Mouse (Mus musculus) CH12.LX (cell line): Measurements from ENCODE around the gene Dhx58. TPM values are rescaled to one million over a fixed set of nuclear protein-coding genes. Genes with fewer than 3 reads are reported as not detected.
A peak's percentile ranks its signal among the peaks of the same experiment; 100 is the strongest.

Experiments used
- DNase-seq: peaks from one replicate; pipeline ENCODE4 v3.0.0-alpha.2; 2013; ENCODE audit errors: extremely low read depth
- H3K27ac ChIP-seq: 2 replicates; pipeline ENCODE4 v1.5.1; 2012; ENCODE audit warnings: low read depth, mild to moderate bottlenecking, control low read depth, moderate library complexity; ENCODE audit not compliant: insufficient read depth
- H3K27me3 ChIP-seq: replicated peaks from 2 replicates; pipeline ENCODE3; 2012; ENCODE audit warnings: inconsistent platforms
- H3K36me3 ChIP-seq, 2 experiments: replicated peaks in 1 of 2; 2 replicates each; pipeline versions ENCODE3 to v1.6.1; 2012; ENCODE audit warnings: inconsistent platforms in 1 of 2, low read length in 1 of 2, mild to moderate bottlenecking in 1 of 2, mixed read lengths in 1 of 2, moderate library complexity in 1 of 2; ENCODE audit not compliant: control insufficient read depth in 1 of 2, insufficient read depth in 1 of 2
- H3K4me1 ChIP-seq, 2 experiments: 2 replicates each; pipeline ENCODE4 v1.6.1; 2012; ENCODE audit warnings: inconsistent platforms in 1 of 2, moderate library complexity in 1 of 2; ENCODE audit not compliant: insufficient read depth in 2 of 2, control insufficient read depth in 1 of 2
- H3K4me2 ChIP-seq: 2 replicates; pipeline ENCODE4 v1.6.1; 2012; ENCODE audit warnings: low read depth, mild to moderate bottlenecking, control low read depth; ENCODE audit not compliant: poor library complexity, insufficient read depth, severe bottlenecking
- H3K4me3 ChIP-seq, 3 experiments: fragments of 150-350 bp in 1 of 3; sonication (generic) in 1 of 3; replicated peaks in 1 of 3; 2 replicates each; pipeline versions ENCODE3 to v1.5.1; 2011 to 2012; ENCODE audit warnings: low read depth in 2 of 3, low read length in 2 of 3, mild to moderate bottlenecking in 2 of 3, moderate library complexity in 2 of 3, control low read depth in 1 of 3, improper control_type of control experiment in 1 of 3, inconsistent platforms in 1 of 3, mixed read lengths in 1 of 3; ENCODE audit not compliant: poor library complexity in 1 of 3
- H3K79me2 ChIP-seq: replicated peaks from 2 replicates; pipeline ENCODE4 v1.6.1; 2012; ENCODE audit warnings: mild to moderate bottlenecking, moderate library complexity; ENCODE audit not compliant: control insufficient read depth, poor library complexity, insufficient read depth, severe bottlenecking; ENCODE audit errors: extremely low read depth
- H3K9ac ChIP-seq: 2 replicates; pipeline ENCODE4 v1.6.1; 2012; ENCODE audit warnings: low read depth, mild to moderate bottlenecking, control low read depth, moderate library complexity; ENCODE audit not compliant: insufficient read depth
- H3K9me3 ChIP-seq: replicated peaks from 2 replicates; pipeline ENCODE3; 2012; ENCODE audit warnings: low read length, inconsistent platforms, mixed read lengths
- BHLHE40 ChIP-seq: IDR thresholded peaks from 2 replicates; pipeline ENCODE4 v1.6.1; 2011; ENCODE audit warnings: mild to moderate bottlenecking, low read depth, low read length, improper control_type of control experiment
- CHD1 ChIP-seq: IDR thresholded peaks from 2 replicates; pipeline ENCODE4 v1.6.1; 2012; ENCODE audit warnings: low read depth, low read length, improper control_type of control experiment, inconsistent platforms
- CHD2 ChIP-seq: IDR thresholded peaks from 2 replicates; pipeline ENCODE4 v1.6.1; 2011; ENCODE audit warnings: low read length, improper control_type of control experiment
- CTCF ChIP-seq, 2 experiments: IDR thresholded peaks in 1 of 2; conservative IDR thresholded peaks in 1 of 2; 2 replicates each; pipeline ENCODE4 v1.5.1; 2011 to 2012; ENCODE audit warnings: low read depth in 2 of 2, low read length in 2 of 2, improper control_type of control experiment in 1 of 2, inconsistent platforms in 1 of 2, mild to moderate bottlenecking in 1 of 2, moderate library complexity in 1 of 2
- E2F4 ChIP-seq: IDR thresholded peaks from 2 replicates; pipeline ENCODE4 v1.6.1; 2011; ENCODE audit warnings: low read depth, low read length, improper control_type of control experiment; ENCODE audit not compliant: insufficient replicate concordance
- ELF1 ChIP-seq: IDR thresholded peaks from 2 replicates; pipeline ENCODE4 v1.6.1; 2014; ENCODE audit warnings: low read depth, mild to moderate bottlenecking, inconsistent platforms, low read length, improper control_type of control experiment
- EP300 ChIP-seq: IDR thresholded peaks from 2 replicates; pipeline ENCODE4 v1.6.1; 2011; ENCODE audit warnings: low read length, improper control_type of control experiment
- ETS1 ChIP-seq: conservative IDR thresholded peaks from 2 replicates; pipeline ENCODE4 v1.6.1; 2012; ENCODE audit warnings: low read depth, mild to moderate bottlenecking, inconsistent platforms, low read length, improper control_type of control experiment, moderate library complexity
- GABPA ChIP-seq: IDR thresholded peaks from 2 replicates; pipeline ENCODE4 v1.6.1; 2012; ENCODE audit warnings: low read depth, low read length, improper control_type of control experiment, inconsistent platforms; ENCODE audit not compliant: insufficient replicate concordance
- IRF4 ChIP-seq: IDR thresholded peaks from 2 replicates; pipeline ENCODE4 v1.6.1; 2014; ENCODE audit warnings: low read depth, mild to moderate bottlenecking, inconsistent platforms, low read length, improper control_type of control experiment
- JUN ChIP-seq: IDR thresholded peaks from 2 replicates; pipeline ENCODE4 v1.6.1; 2011; ENCODE audit warnings: low read depth, mild to moderate bottlenecking, low read length, improper control_type of control experiment, moderate library complexity; ENCODE audit not compliant: insufficient read depth
- JUND ChIP-seq: conservative IDR thresholded peaks from 2 replicates; pipeline ENCODE4 v1.6.1; 2011; ENCODE audit warnings: low read depth, low read length, improper control_type of control experiment
- KAT2A ChIP-seq: IDR thresholded peaks from 2 replicates; pipeline ENCODE4 v1.6.1; 2012; ENCODE audit warnings: low read length, improper control_type of control experiment, inconsistent platforms; ENCODE audit not compliant: insufficient replicate concordance
- MAFK ChIP-seq: IDR thresholded peaks from 2 replicates; pipeline ENCODE4 v1.6.1; 2011; ENCODE audit warnings: low read length, improper control_type of control experiment; ENCODE audit not compliant: insufficient replicate concordance
- MAX ChIP-seq: IDR thresholded peaks from 2 replicates; pipeline ENCODE4 v1.6.1; 2011; ENCODE audit warnings: low read length, improper control_type of control experiment
- MAZ ChIP-seq: IDR thresholded peaks from 2 replicates; pipeline ENCODE4 v1.6.1; 2012; ENCODE audit warnings: low read depth, mild to moderate bottlenecking, inconsistent platforms, low read length, improper control_type of control experiment, moderate library complexity
- MEF2A ChIP-seq: IDR thresholded peaks from 2 replicates; pipeline ENCODE4 v1.6.1; 2014; ENCODE audit warnings: low read depth, mild to moderate bottlenecking, inconsistent platforms, low read length, improper control_type of control experiment, borderline replicate concordance
- MXI1 ChIP-seq: IDR thresholded peaks from 2 replicates; pipeline ENCODE4 v1.6.1; 2011; ENCODE audit warnings: mild to moderate bottlenecking, low read depth, low read length, improper control_type of control experiment
- NELFE ChIP-seq: IDR thresholded peaks from 2 replicates; pipeline ENCODE4 v1.6.1; 2011; ENCODE audit warnings: low read depth, low read length, improper control_type of control experiment
- PAX5 ChIP-seq: IDR thresholded peaks from 2 replicates; pipeline ENCODE4 v1.6.1; 2012; ENCODE audit warnings: low read length, inconsistent platforms, mixed read lengths
- POLR2A ChIP-seq: IDR thresholded peaks from 2 replicates; pipeline ENCODE4 v1.6.1; 2011; ENCODE audit warnings: low read depth, mild to moderate bottlenecking, improper control_type of control experiment, low read length
- RAD21 ChIP-seq: IDR thresholded peaks from 2 replicates; pipeline ENCODE4 v1.6.1; 2011; ENCODE audit warnings: low read depth, mild to moderate bottlenecking, low read length, improper control_type of control experiment, moderate library complexity
- RCOR1 ChIP-seq: conservative IDR thresholded peaks from 2 replicates; pipeline ENCODE4 v1.6.1; 2012; ENCODE audit warnings: low read depth, mild to moderate bottlenecking, inconsistent platforms, low read length, improper control_type of control experiment
- SIN3A ChIP-seq: IDR thresholded peaks from 2 replicates; pipeline ENCODE4 v1.6.1; 2012; ENCODE audit warnings: low read length, improper control_type of control experiment, inconsistent platforms
- SMC3 ChIP-seq: IDR thresholded peaks from 2 replicates; pipeline ENCODE4 v1.6.1; 2011; ENCODE audit warnings: low read depth, low read length, improper control_type of control experiment
- TBP ChIP-seq: conservative IDR thresholded peaks from 2 replicates; pipeline ENCODE4 v1.6.1; 2011; ENCODE audit warnings: low read depth, low read length, improper control_type of control experiment
- TCF12 ChIP-seq: IDR thresholded peaks from 2 replicates; pipeline ENCODE4 v1.6.1; 2014; ENCODE audit warnings: low read depth, mild to moderate bottlenecking, inconsistent platforms, low read length, improper control_type of control experiment
- UBTF ChIP-seq: IDR thresholded peaks from 2 replicates; pipeline ENCODE4 v1.6.1; 2012; ENCODE audit warnings: low read depth, mild to moderate bottlenecking, inconsistent platforms, low read length, improper control_type of control experiment, moderate library complexity
- ZC3H11A ChIP-seq: IDR thresholded peaks from 2 replicates; pipeline ENCODE4 v1.6.1; 2012; ENCODE audit warnings: low read depth, mild to moderate bottlenecking, inconsistent platforms, low read length, improper control_type of control experiment
- ZKSCAN1 ChIP-seq: IDR thresholded peaks from 2 replicates; pipeline ENCODE4 v1.6.1; 2012; ENCODE audit warnings: low read depth, inconsistent platforms, low read length, improper control_type of control experiment, borderline replicate concordance
- ZMIZ1 ChIP-seq: IDR thresholded peaks from 2 replicates; pipeline ENCODE4 v1.6.1; 2012; ENCODE audit warnings: low read depth, mild to moderate bottlenecking, inconsistent platforms, low read length, improper control_type of control experiment
- ZNF384 ChIP-seq: IDR thresholded peaks from 2 replicates; pipeline ENCODE4 v1.6.1; 2012; ENCODE audit warnings: low read depth, low read length, improper control_type of control experiment, inconsistent platforms
- dilution Hi-C: fragments of 300-500 bp; cut with MboI; formaldehyde crosslinking; loops from 2 replicates; pipeline ENCODE4 v1.14.3; 2020; ENCODE audit warnings: low sequenced_read_pairs; ENCODE audit not compliant: extremely low pct_unique_long_range_greater_than_20kb, extremely low pct_ligation_motif_present
- in situ Hi-C: fragments of 300-500 bp; cut with MboI; formaldehyde crosslinking; loops from 3 replicates; pipeline ENCODE4 v1.14.3; 2019; ENCODE audit warnings: low sequenced_read_pairs, low pct_ligation_motif_present, low pct_unique_long_range_greater_than_20kb, mixed read lengths
- polyA plus RNA-seq: library from polyadenylated mRNA; unstranded; fragments of >175 nt; gene quantifications from 2 replicates; pipeline ENCODE4 v1.2.1, GENCODE M21; 2012; ENCODE audit warnings: low read depth; ENCODE audit not compliant: insufficient read length
- total RNA-seq, 2 experiments: library from RNA; depleted of rRNA; stranded (reverse); fragments of 300-350 nt in 1 of 2; fragments of >200 nt in 1 of 2; gene quantifications; 2 replicates each; pipeline ENCODE4 v1.2.3; 2012 to 2014

The Dhx58 gene
- total and polyA plus RNA-seq, 3 experiments: 6.3 to 15.7 (median 6.4) TPM

DNA sequence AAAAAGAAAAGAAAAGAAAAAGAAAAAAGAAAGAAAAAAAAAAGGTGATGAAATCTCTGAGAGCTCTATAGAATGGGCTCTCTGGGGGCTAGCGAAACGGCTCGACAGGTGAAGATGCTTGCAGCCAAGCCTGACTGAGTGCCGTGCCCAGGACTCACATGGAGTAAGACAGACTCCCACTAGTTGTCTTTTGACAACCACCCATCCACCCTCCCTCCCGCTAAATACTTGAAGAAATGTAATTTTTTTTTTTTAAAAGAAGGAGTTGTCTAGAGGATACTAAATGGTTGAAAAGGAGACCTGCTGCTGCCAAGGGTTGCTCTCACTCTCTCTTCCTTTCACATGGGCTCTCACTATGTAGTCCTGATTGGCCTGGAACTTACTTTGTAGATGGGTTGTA lies 34.7 kb upstream of the Dhx58 start:
- dilution Hi-C loops: no loop called here
- H3K27ac ChIP-seq: no peak overlapping the region
- TF ChIP-seq RAD21 (no peak), MAX (no peak), EP300 (no peak), ZNF384 (peak; percentile 26; the same call in 1 of the 2 replicates)
- no peaks in the 10 kb centered on the region for H3K9me3 ChIP-seq
- H3K27me3 ChIP-seq: no peaks in the 10 kb centered on the region
- peak overlapping the region; percentile 50 for H3K9ac ChIP-seq
- no peak for DNase-seq
- peaks cover 41% of the 10 kb centered on the region for H3K79me2 ChIP-seq
- in situ Hi-C loops: no loop called here
- peak overlapping the region; percentile 12 for H3K4me2 ChIP-seq
- peaks cover 5 to 28% of the 10 kb centered on the region in 2 experiments for H3K4me1 ChIP-seq
- H3K36me3 ChIP-seq: peaks cover 0 to 37% of the 10 kb centered on the region in 2 experiments
- H3K4me3 ChIP-seq: peak overlapping the region in 2 of 3 experiments; percentile 51 to 75

DNA sequence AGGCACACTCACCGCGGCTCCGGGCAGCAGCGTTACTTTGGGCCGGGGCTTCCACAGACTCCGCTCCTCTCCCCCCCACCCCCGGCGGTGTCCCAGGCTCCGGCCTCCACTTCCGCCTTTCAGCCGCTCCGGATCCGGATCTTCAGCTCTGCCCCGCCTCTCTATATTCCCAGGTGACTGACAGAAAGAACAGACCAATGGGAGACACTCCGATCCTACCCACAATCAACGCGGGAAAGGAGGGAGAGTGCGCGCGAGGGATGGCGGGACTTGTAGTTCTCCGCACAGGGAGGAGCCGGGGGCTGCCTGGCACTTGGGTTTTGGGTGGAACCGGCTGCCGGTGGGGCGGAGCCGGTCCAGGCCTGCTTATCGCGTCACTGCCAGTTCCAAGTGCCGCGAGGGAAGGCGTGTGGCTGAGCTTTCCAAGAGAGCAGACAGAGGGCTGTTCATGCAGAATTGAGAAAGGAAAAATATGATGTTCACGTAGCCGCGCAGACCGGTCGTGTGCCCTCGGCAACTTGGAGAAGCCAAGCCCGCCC lies 34.1 kb upstream of the Dhx58 start, which contains the start of gene Rab5c:
Gene Rab5c (minus strand): TSS at position 150 of the 539 bp plus-strand sequence.
- in situ Hi-C loops: no loop called here
- dilution Hi-C loops: no loop called here
- peak; percentile 100 for DNase-seq
- Histone ChIP-seq H3K79me2 (peaks cover 47% of the 10 kb centered on the region), H3K9me3 (no peaks in the 10 kb centered on the region), H3K36me3 (peaks cover 1 to 38% of the 10 kb centered on the region in 2 experiments), H3K4me2 (peak within 1 kb of the TSS; percentile 97), H3K4me3 (peak within 1 kb of the TSS; percentile 75 to 100 (median 84)), H3K27me3 (no peaks in the 10 kb centered on the region), H3K4me1 (peaks cover 5 to 35% of the 10 kb centered on the region in 2 experiments), H3K27ac (peak within 1 kb of the TSS; percentile 19; the same call in 1 of the 2 replicates), H3K9ac (peak within 1 kb of the TSS; percentile 95)
- TF ChIP-seq BHLHE40 (no peak), ZKSCAN1 (no peak), MAFK (no peak), TBP (peak; percentile 70; the same call in 1 of the 2 replicates), RAD21 (no peak), ZC3H11A (no peak), CTCF (conservative IDR thresholded peaks at IDR 0.05 in 1 of 2, IDR thresholded peaks at IDR 0.05 in 1 of 2; ENCODE audit: low read depth in 2 of 2, low read length in 2 of 2) (no peak), MXI1 (peak; percentile 85), SIN3A (peak; percentile 58), TCF12 (peak; percentile 81; the same call in 1 of the 2 replicates), CHD1 (no peak), JUND (no peak), PAX5 (no peak), IRF4 (peak; percentile 55), JUN (no peak), MAZ (peak; percentile 93), ELF1 (peak; percentile 99), MEF2A (no peak), CHD2 (peak; percentile 100), NELFE (peak; percentile 80), KAT2A (peak; percentile 99), ETS1 (no peak), UBTF (peak; percentile 65; the same call in 1 of the 2 replicates), ZNF384 (no peak), E2F4 (peak; percentile 96), SMC3 (peak; percentile 8; the same call in 1 of the 2 replicates), POLR2A (peak; percentile 95), MAX (no peak), RCOR1 (no peak), GABPA (peak; percentile 83; the same call in 1 of the 2 replicates), ZMIZ1 (peak; percentile 80; the same call in 1 of the 2 replicates)
